Mouse (Mus musculus) G1E (cell line): ENCODE results near the gene Ankfy1. TPM values are rescaled to one million over a fixed set of nuclear protein-coding genes. Genes with fewer than 3 reads are reported as not detected.
A peak's percentile ranks its signal among the peaks of the same experiment; 100 is the strongest.

Experiments
- ATAC-seq: 2 replicates; pipeline ENCODE4 v1.8.0; 2016; ENCODE audit warnings: mild to moderate bottlenecking; ENCODE audit not compliant: insufficient number of reproducible peaks, poor library complexity, low FRiP score, severe bottlenecking; ENCODE audit errors: extremely low read depth
- DNase-seq: peaks from one replicate; pipeline ENCODE4 v3.0.0; 2012; ENCODE audit warnings: low spot score
- H3K27me3 ChIP-seq: 2 replicates; pipeline ENCODE4 v1.6.1; 2012; ENCODE audit warnings: mild to moderate bottlenecking, low read length, inconsistent platforms; ENCODE audit not compliant: insufficient read depth
- H3K36me3 ChIP-seq: replicated peaks from 2 replicates; pipeline ENCODE3; 2012; ENCODE audit warnings: mild to moderate bottlenecking, inconsistent platforms
- H3K4me1 ChIP-seq: 2 replicates; pipeline ENCODE4 v1.6.1; 2012; ENCODE audit warnings: low read depth, low read length, inconsistent platforms, mixed read lengths; ENCODE audit not compliant: insufficient read depth
- H3K4me3 ChIP-seq: 2 replicates; pipeline ENCODE4 v1.5.1; 2012; ENCODE audit warnings: low read depth, mild to moderate bottlenecking, inconsistent platforms, low read length, moderate library complexity, mixed read lengths
- H3K9me3 ChIP-seq: replicated peaks from 2 replicates; pipeline ENCODE4 v1.6.1; 2012; ENCODE audit warnings: inconsistent platforms
- CTCF ChIP-seq: IDR thresholded peaks from 2 replicates; pipeline ENCODE4 v1.5.1; 2012; ENCODE audit warnings: low read depth, low read length, inconsistent platforms, mixed read lengths
- GATA1 ChIP-seq: IDR thresholded peaks from 2 replicates; pipeline ENCODE4 v1.6.1; 2012; ENCODE audit warnings: borderline replicate concordance, low read length, inconsistent platforms, mixed read lengths
- GATA2 ChIP-seq: IDR thresholded peaks from 2 replicates; pipeline ENCODE4 v1.6.1; 2012; ENCODE audit warnings: low read depth, low read length, inconsistent platforms, borderline replicate concordance
- POLR2AphosphoS5 ChIP-seq: IDR thresholded peaks from 2 replicates; pipeline ENCODE4 v1.6.1; 2012; ENCODE audit warnings: low read depth, low read length, inconsistent platforms; ENCODE audit not compliant: insufficient replicate concordance
- TAL1 ChIP-seq: conservative IDR thresholded peaks from 2 replicates; pipeline ENCODE4 v1.6.1; 2012; ENCODE audit warnings: low read depth, low read length, inconsistent platforms, mixed read lengths
- polyA plus RNA-seq: library from polyadenylated mRNA; stranded (reverse); fragments of >175 nt; gene quantifications from 2 replicates; pipeline ENCODE4 v1.2.3, GENCODE M21; 2012
- total RNA-seq, 2 experiments: library from RNA; stranded (forward) in 1 of 2; stranded (reverse) in 1 of 2; fragments of 200-1000 nt in 1 of 2; fragments of >200 nt in 1 of 2; fragmentation: Nextera tagmentation in 1 of 2; gene quantifications; 2 replicates each; pipeline ENCODE4 v1.2.3; 2014 to 2017

Ankfy1 gene
- total and polyA plus RNA-seq, 3 experiments, result 26.5 to 80.8 (median 63.6) TPM

- Histone ChIP-seq H3K4me3 (no peak overlapping the region), H3K27me3 (no peaks in the 10 kb centered on the region), H3K4me1 (peaks cover 16% of the 10 kb centered on the region), H3K36me3 (peaks cover 5% of the 10 kb centered on the region), H3K9me3 (no peaks in the 10 kb centered on the region)
- DNase-seq (no peak), ATAC-seq (no peak)
- TF ChIP-seq CTCF, result no peak
- no peak for TF ChIP-seq GATA2
- TF ChIP-seq POLR2AphosphoS5, result no peak
- no peak for TF ChIP-seq GATA1
- no peak for TF ChIP-seq TAL1
These were observed 102.2 kb downstream of the Ankfy1 start for GRCm38 (mm10) chr11:72792033-72792432.

GRCm38 (mm10) chr11:72795149-72795454 is 105.3 kb downstream of the Ankfy1 start:
- no peak for ATAC-seq
- H3K9me3 ChIP-seq, result no peaks in the 10 kb centered on the region

GRCm38 (mm10) chr11:72795455-72796295 is 105.9 kb downstream of the Ankfy1 start, which contains the start of the genes Cyb5d2 and Zzef1:
Gene Cyb5d2, minus strand, starts transcription at chr11:72796142.
Gene Zzef1, plus strand, starts transcription at chr11:72796226.
- TF ChIP-seq GATA1, result no peak
- TF ChIP-seq CTCF, result no peak
- Histone ChIP-seq H3K9me3 (no peaks in the 10 kb centered on the region), H3K27me3 (no peaks in the 10 kb centered on the region), H3K4me3 (peak within 1 kb of the TSS; percentile 100), H3K4me1 (peaks cover 16% of the 10 kb centered on the region), H3K36me3 (peaks cover 17% of the 10 kb centered on the region)
- ATAC-seq (peak; percentile 72), DNase-seq (peak; percentile 90)

More at GRCm38 (mm10) chr11:72795149-72795454, 105.3 kb downstream of the Ankfy1 start:
- peak overlapping the region; percentile 100 for H3K4me3 ChIP-seq
- TF ChIP-seq TAL1 (no peak), POLR2AphosphoS5 (no peak), GATA2 (no peak), GATA1 (no peak), CTCF (no peak)
- H3K27me3 ChIP-seq, result no peaks in the 10 kb centered on the region
- peaks cover 14% of the 10 kb centered on the region for H3K36me3 ChIP-seq
- peak; percentile 13 for DNase-seq
- H3K4me1 ChIP-seq, result peaks cover 16% of the 10 kb centered on the region

- Histone ChIP-seq H3K36me3 (peaks cover 19% of the 10 kb centered on the region), H3K9me3 (no peaks in the 10 kb centered on the region), H3K4me3 (peak overlapping the region; percentile 100), H3K4me1 (peaks cover 18% of the 10 kb centered on the region), H3K27me3 (no peaks in the 10 kb centered on the region)
- TF ChIP-seq TAL1 (no peak), CTCF (no peak), POLR2AphosphoS5 (no peak), GATA2 (no peak), GATA1 (no peak)
- ATAC-seq, result no peak
- DNase-seq, result peak; percentile 44
These were observed 106.5 kb downstream of the Ankfy1 start for GRCm38 (mm10) chr11:72796296-72796687.

GRCm38 (mm10) chr11:72796773-72797338 is 107.0 kb downstream of the Ankfy1 start:
- ATAC-seq (no peak), DNase-seq (no peak)
- H3K9me3 ChIP-seq, result no peaks in the 10 kb centered on the region

GRCm38 (mm10) chr11:72798112-72798511 is 108.3 kb downstream of the Ankfy1 start:
- no peaks in the 10 kb centered on the region for H3K27me3 ChIP-seq
- peaks cover 18% of the 10 kb centered on the region for H3K4me1 ChIP-seq
- ATAC-seq, result no peak
- TF ChIP-seq POLR2AphosphoS5 (no peak), GATA1 (no peak), CTCF (no peak), GATA2 (no peak), TAL1 (no peak)
- H3K4me3 ChIP-seq, result no peak overlapping the region
- H3K36me3 ChIP-seq, result peaks cover 30% of the 10 kb centered on the region
- DNase-seq, result no peak
- no peaks in the 10 kb centered on the region for H3K9me3 ChIP-seq

More at GRCm38 (mm10) chr11:72796773-72797338, 107.0 kb downstream of the Ankfy1 start:
- peaks cover 19% of the 10 kb centered on the region for H3K36me3 ChIP-seq
- peak overlapping the region; percentile 100 for H3K4me3 ChIP-seq
- no peaks in the 10 kb centered on the region for H3K27me3 ChIP-seq
- TF ChIP-seq GATA2, result no peak
- no peak for TF ChIP-seq GATA1
- no peak for TF ChIP-seq CTCF
- no peak for TF ChIP-seq TAL1
- H3K4me1 ChIP-seq, result peaks cover 18% of the 10 kb centered on the region

GRCm38 (mm10) chr11:72801182-72801581 is 111.4 kb downstream of the Ankfy1 start:
- H3K27me3 ChIP-seq, result no peaks in the 10 kb centered on the region
- H3K4me1 ChIP-seq, result peaks cover 15% of the 10 kb centered on the region
- DNase-seq (no peak), ATAC-seq (no peak)
- no peak for TF ChIP-seq POLR2AphosphoS5
- no peak for TF ChIP-seq CTCF
- TF ChIP-seq GATA1, result no peak
- TF ChIP-seq GATA2, result no peak
- no peak for TF ChIP-seq TAL1
- no peak overlapping the region for H3K4me3 ChIP-seq
- H3K36me3 ChIP-seq, result peaks cover 48% of the 10 kb centered on the region
- no peaks in the 10 kb centered on the region for H3K9me3 ChIP-seq
